Mouse (Mus musculus): ENCODE results near the gene Rnaseh2b. TPM values are rescaled to one million over a fixed set of nuclear protein-coding genes. Genes with fewer than 3 reads are reported as not detected.

Gene Rnaseh2b
- polyA plus RNA-seq, 1 experiment from 2014 or later = 27.8 TPM

- Histone ChIP-seq H3K36me3 (ENCODE audit: control insufficient read depth, insufficient read depth, low read length) (no peaks in the 10 kb centered on the region), H3K27me3 (ENCODE audit: control insufficient read depth, insufficient read depth, low read length) (no peaks in the 10 kb centered on the region), H3K27ac (ENCODE audit: low read depth, low read length) (no peak overlapping the region), H3K4me3 (ENCODE audit: low read depth, low read length) (no peak overlapping the region), H3K4me1 (ENCODE audit: control insufficient read depth, insufficient read depth, low read length) (no peaks in the 10 kb centered on the region), H3K9me3 (ENCODE audit: control insufficient read depth, low read length) (no peaks in the 10 kb centered on the region), H3K9ac (replicated peaks; ENCODE audit: low read depth, low read length) (no peak overlapping the region), H3K4me2 (ENCODE audit: low read depth, low read length) (no peak overlapping the region)
- WGBS = 89% methylated on average over 1 of the region's 1 CpGs
- no peak for ATAC-seq (ENCODE audit: low read depth)
These were observed 6.4 kb downstream of the Rnaseh2b start for GRCm38 (mm10) chr14:62298808-62299207.

GRCm38 (mm10) chr14:62300031-62300430 is 7.6 kb downstream of the Rnaseh2b start:
- 73% methylated on average over 3 of the region's 3 CpGs for whole genome bisulfite sequencing
- H3K4me1 ChIP-seq (ENCODE audit: control insufficient read depth, insufficient read depth, low read length) = no peaks in the 10 kb centered on the region
- no peaks in the 10 kb centered on the region for H3K27me3 ChIP-seq (ENCODE audit: control insufficient read depth, insufficient read depth, low read length)
- H3K9me3 ChIP-seq (ENCODE audit: control insufficient read depth, low read length) = no peaks in the 10 kb centered on the region
- no peak overlapping the region for H3K4me3 ChIP-seq (ENCODE audit: low read depth, low read length)
- no peak for ATAC-seq (ENCODE audit: low read depth)
- no peak overlapping the region for H3K4me2 ChIP-seq (ENCODE audit: low read depth, low read length)
- no peak overlapping the region for H3K27ac ChIP-seq (ENCODE audit: low read depth, low read length)
- no peak overlapping the region for H3K9ac ChIP-seq (replicated peaks; ENCODE audit: low read depth, low read length)
- no peaks in the 10 kb centered on the region for H3K36me3 ChIP-seq (ENCODE audit: control insufficient read depth, insufficient read depth, low read length)

- H3K36me3 ChIP-seq (ENCODE audit: control insufficient read depth, insufficient read depth, low read length) = no peaks in the 10 kb centered on the region
These were observed 15.2 kb downstream of the Rnaseh2b start for GRCm38 (mm10) chr14:62307555-62307954.

GRCm38 (mm10) chr14:62309026-62309425 is 16.6 kb downstream of the Rnaseh2b start:
- no peak for ATAC-seq (ENCODE audit: low read depth)
- 21% methylated on average over 2 of the region's 2 CpGs for WGBS
- Histone ChIP-seq H3K4me2 (ENCODE audit: low read depth, low read length) (no peak overlapping the region), H3K4me3 (ENCODE audit: low read depth, low read length) (no peak overlapping the region), H3K27me3 (ENCODE audit: control insufficient read depth, insufficient read depth, low read length) (no peaks in the 10 kb centered on the region), H3K27ac (ENCODE audit: low read depth, low read length) (no peak overlapping the region), H3K36me3 (ENCODE audit: control insufficient read depth, insufficient read depth, low read length) (no peaks in the 10 kb centered on the region), H3K4me1 (ENCODE audit: control insufficient read depth, insufficient read depth, low read length) (no peaks in the 10 kb centered on the region), H3K9ac (replicated peaks; ENCODE audit: low read depth, low read length) (no peak overlapping the region), H3K9me3 (ENCODE audit: control insufficient read depth, low read length) (no peaks in the 10 kb centered on the region)

More at GRCm38 (mm10) chr14:62307555-62307954, 15.2 kb downstream of the Rnaseh2b start:
- Histone ChIP-seq H3K27ac (ENCODE audit: low read depth, low read length) (no peak overlapping the region), H3K27me3 (ENCODE audit: control insufficient read depth, insufficient read depth, low read length) (no peaks in the 10 kb centered on the region), H3K4me2 (ENCODE audit: low read depth, low read length) (no peak overlapping the region), H3K9ac (replicated peaks; ENCODE audit: low read depth, low read length) (no peak overlapping the region), H3K4me1 (ENCODE audit: control insufficient read depth, insufficient read depth, low read length) (no peaks in the 10 kb centered on the region), H3K4me3 (ENCODE audit: low read depth, low read length) (no peak overlapping the region), H3K9me3 (ENCODE audit: control insufficient read depth, low read length) (no peaks in the 10 kb centered on the region)
- ATAC-seq (ENCODE audit: low read depth) = no peak
- WGBS = 100% methylated on average over 1 of the region's 1 CpGs

- Histone ChIP-seq H3K4me2 (ENCODE audit: low read depth, low read length) (no peak overlapping the region), H3K27me3 (ENCODE audit: control insufficient read depth, insufficient read depth, low read length) (no peaks in the 10 kb centered on the region), H3K9ac (replicated peaks; ENCODE audit: low read depth, low read length) (no peak overlapping the region), H3K27ac (ENCODE audit: low read depth, low read length) (no peak overlapping the region), H3K9me3 (ENCODE audit: control insufficient read depth, low read length) (no peaks in the 10 kb centered on the region), H3K4me1 (ENCODE audit: control insufficient read depth, insufficient read depth, low read length) (no peaks in the 10 kb centered on the region), H3K36me3 (ENCODE audit: control insufficient read depth, insufficient read depth, low read length) (no peaks in the 10 kb centered on the region), H3K4me3 (ENCODE audit: low read depth, low read length) (no peak overlapping the region)
- ATAC-seq (ENCODE audit: low read depth) = no peak
- 95% methylated on average over 1 of the region's 1 CpGs for WGBS
These were observed 19.3 kb downstream of the Rnaseh2b start for GRCm38 (mm10) chr14:62311672-62312071.

GRCm38 (mm10) chr14:62322581-62323344 is 30.4 kb downstream of the Rnaseh2b start:
- 62% methylated on average over 6 of the region's 6 CpGs for WGBS
- no peak for ATAC-seq (ENCODE audit: low read depth)
- Histone ChIP-seq H3K36me3 (ENCODE audit: control insufficient read depth, insufficient read depth, low read length) (no peaks in the 10 kb centered on the region), H3K9ac (replicated peaks; ENCODE audit: low read depth, low read length) (no peak overlapping the region), H3K4me2 (ENCODE audit: low read depth, low read length) (no peak overlapping the region), H3K9me3 (ENCODE audit: control insufficient read depth, low read length) (no peaks in the 10 kb centered on the region), H3K4me3 (ENCODE audit: low read depth, low read length) (no peak overlapping the region), H3K27me3 (ENCODE audit: control insufficient read depth, insufficient read depth, low read length) (no peaks in the 10 kb centered on the region), H3K27ac (ENCODE audit: low read depth, low read length) (no peak overlapping the region), H3K4me1 (ENCODE audit: control insufficient read depth, insufficient read depth, low read length) (no peaks in the 10 kb centered on the region)

- 88% methylated on average over 5 of the region's 5 CpGs for WGBS
- no peaks in the 10 kb centered on the region for H3K4me1 ChIP-seq (ENCODE audit: control insufficient read depth, insufficient read depth, low read length)
- no peak overlapping the region for H3K9ac ChIP-seq (replicated peaks; ENCODE audit: low read depth, low read length)
- no peaks in the 10 kb centered on the region for H3K27me3 ChIP-seq (ENCODE audit: control insufficient read depth, insufficient read depth, low read length)
- no peak overlapping the region for H3K4me2 ChIP-seq (ENCODE audit: low read depth, low read length)
- H3K9me3 ChIP-seq (ENCODE audit: control insufficient read depth, low read length) = no peaks in the 10 kb centered on the region
- no peak for ATAC-seq (ENCODE audit: low read depth)
- H3K36me3 ChIP-seq (ENCODE audit: control insufficient read depth, insufficient read depth, low read length) = no peaks in the 10 kb centered on the region
- no peak overlapping the region for H3K4me3 ChIP-seq (ENCODE audit: low read depth, low read length)
- H3K27ac ChIP-seq (ENCODE audit: low read depth, low read length) = no peak overlapping the region
These were observed 31.1 kb downstream of the Rnaseh2b start for GRCm38 (mm10) chr14:62323457-62323856.

GRCm38 (mm10) chr14:62324943-62325342 is 32.6 kb downstream of the Rnaseh2b start:
- H3K27me3 ChIP-seq (ENCODE audit: control insufficient read depth, insufficient read depth, low read length) = no peaks in the 10 kb centered on the region
- H3K9me3 ChIP-seq (ENCODE audit: control insufficient read depth, low read length) = no peaks in the 10 kb centered on the region
- 88% methylated on average over 5 of the region's 5 CpGs for WGBS
- no peak overlapping the region for H3K9ac ChIP-seq (replicated peaks; ENCODE audit: low read depth, low read length)
- no peak overlapping the region for H3K27ac ChIP-seq (ENCODE audit: low read depth, low read length)
- H3K4me3 ChIP-seq (ENCODE audit: low read depth, low read length) = no peak overlapping the region
- H3K4me1 ChIP-seq (ENCODE audit: control insufficient read depth, insufficient read depth, low read length) = no peaks in the 10 kb centered on the region
- ATAC-seq (ENCODE audit: low read depth) = no peak
- H3K36me3 ChIP-seq (ENCODE audit: control insufficient read depth, insufficient read depth, low read length) = no peaks in the 10 kb centered on the region
- no peak overlapping the region for H3K4me2 ChIP-seq (ENCODE audit: low read depth, low read length)

- WGBS = 92% methylated on average over 3 of the region's 3 CpGs
- no peak for ATAC-seq (ENCODE audit: low read depth)
These were observed 33.6 kb downstream of the Rnaseh2b start for GRCm38 (mm10) chr14:62326026-62326425.

More at GRCm38 (mm10) chr14:62326026-62326425, 33.6 kb downstream of the Rnaseh2b start:
- Histone ChIP-seq H3K27me3 (ENCODE audit: control insufficient read depth, insufficient read depth, low read length) (no peaks in the 10 kb centered on the region), H3K4me1 (ENCODE audit: control insufficient read depth, insufficient read depth, low read length) (no peaks in the 10 kb centered on the region), H3K27ac (ENCODE audit: low read depth, low read length) (no peak overlapping the region), H3K36me3 (ENCODE audit: control insufficient read depth, insufficient read depth, low read length) (no peaks in the 10 kb centered on the region), H3K4me2 (ENCODE audit: low read depth, low read length) (no peak overlapping the region), H3K4me3 (ENCODE audit: low read depth, low read length) (no peak overlapping the region), H3K9me3 (ENCODE audit: control insufficient read depth, low read length) (no peaks in the 10 kb centered on the region), H3K9ac (replicated peaks; ENCODE audit: low read depth, low read length) (no peak overlapping the region)
